Mouse (Mus musculus) MEL (cell line): ENCODE results near the gene Tirap. TPM values are rescaled to one million over a fixed set of nuclear protein-coding genes. Genes with fewer than 3 reads are reported as not detected.

ENCODE experiments used
- DNase-seq: peaks from one replicate; pipeline ENCODE4 v3.0.0; 2011; ENCODE audit warnings: low read depth, low spot score
- H3K27ac ChIP-seq: 2 replicates; pipeline ENCODE4 v1.5.1; 2012; ENCODE audit warnings: low read depth, mild to moderate bottlenecking, control low read depth, low read length, moderate library complexity; ENCODE audit not compliant: control insufficient read depth
- H3K27me3 ChIP-seq, 2 experiments: fragments of 150-350 bp in 1 of 2; sonication (generic) in 1 of 2; 2 replicates each; pipeline ENCODE4 v1.6.1; 2012; ENCODE audit warnings: low read length in 2 of 2, mild to moderate bottlenecking in 2 of 2, improper control_type of control experiment in 1 of 2, moderate library complexity in 1 of 2; ENCODE audit not compliant: insufficient read depth in 2 of 2, control insufficient read depth in 1 of 2
- H3K36me3 ChIP-seq, 2 experiments: 2 replicates each; pipeline ENCODE4 v1.6.1; 2012 to 2014; ENCODE audit warnings: low read length in 2 of 2, improper control_type of control experiment in 1 of 2, inconsistent platforms in 1 of 2, mild to moderate bottlenecking in 1 of 2; ENCODE audit not compliant: insufficient read depth in 2 of 2, control insufficient read depth in 1 of 2
- H3K4me1 ChIP-seq, 2 experiments: fragments of 150-350 bp in 1 of 2; sonication (generic) in 1 of 2; 2 replicates each; pipeline ENCODE4 v1.6.1; 2012; ENCODE audit warnings: low read length in 2 of 2, improper control_type of control experiment in 1 of 2, mild to moderate bottlenecking in 1 of 2; ENCODE audit not compliant: insufficient read depth in 2 of 2, control insufficient read depth in 1 of 2
- H3K4me3 ChIP-seq, 2 experiments: fragments of 150-350 bp in 1 of 2; sonication (generic) in 1 of 2; 2 replicates each; pipeline ENCODE4 v1.5.1; 2012; ENCODE audit warnings: low read depth in 2 of 2, low read length in 2 of 2, mild to moderate bottlenecking in 2 of 2, moderate library complexity in 2 of 2, control low read depth in 1 of 2, improper control_type of control experiment in 1 of 2; ENCODE audit not compliant: control insufficient read depth in 1 of 2, insufficient read depth in 1 of 2
- H3K79me2 ChIP-seq: 2 replicates; pipeline ENCODE4 v1.6.1; 2012; ENCODE audit warnings: mild to moderate bottlenecking, low read length, moderate library complexity; ENCODE audit not compliant: control insufficient read depth, poor library complexity, insufficient read depth
- H3K9ac ChIP-seq: 2 replicates; pipeline ENCODE4 v1.6.1; 2012; ENCODE audit warnings: low read depth, mild to moderate bottlenecking, control low read depth, low read length, moderate library complexity; ENCODE audit not compliant: control insufficient read depth, poor library complexity, severe bottlenecking
- H3K9me3 ChIP-seq: fragments of 150-350 bp; sonication (generic); replicated peaks from 2 replicates; pipeline ENCODE4 v1.6.1; 2012; ENCODE audit warnings: mild to moderate bottlenecking, low read length, improper control_type of control experiment, moderate library complexity; ENCODE audit not compliant: insufficient read depth
- BHLHE40 ChIP-seq: IDR thresholded peaks from 2 replicates; pipeline ENCODE4 v1.6.1; 2012; ENCODE audit warnings: low read depth, mild to moderate bottlenecking, inconsistent platforms, low read length, improper control_type of control experiment, borderline replicate concordance
- CHD1 ChIP-seq: IDR thresholded peaks from 2 replicates; pipeline ENCODE4 v1.6.1; 2012; ENCODE audit warnings: low read depth, mild to moderate bottlenecking, inconsistent platforms, low read length, improper control_type of control experiment
- CHD2 ChIP-seq: IDR thresholded peaks from 2 replicates; pipeline ENCODE4 v1.6.1; 2011; ENCODE audit warnings: low read length, improper control_type of control experiment
- CTCF ChIP-seq, 3 experiments: IDR thresholded peaks in 2 of 3; conservative IDR thresholded peaks in 1 of 3; 2 replicates each; pipeline ENCODE4 v1.5.1; 2011 to 2012; ENCODE audit warnings: low read length in 3 of 3, low read depth in 2 of 3, mild to moderate bottlenecking in 2 of 3, improper control_type of control experiment in 1 of 3, inconsistent platforms in 1 of 3, mixed read lengths in 1 of 3, moderate library complexity in 1 of 3; ENCODE audit not compliant: control insufficient read depth in 1 of 3, insufficient read depth in 1 of 3, poor library complexity in 1 of 3, severe bottlenecking in 1 of 3
- E2F4 ChIP-seq: IDR thresholded peaks from 2 replicates; pipeline ENCODE4 v1.6.1; 2011; ENCODE audit warnings: low read depth, low read length, improper control_type of control experiment, borderline replicate concordance
- ELF1 ChIP-seq: IDR thresholded peaks from 2 replicates; pipeline ENCODE4 v1.6.1; 2014; ENCODE audit warnings: low read depth, mild to moderate bottlenecking, inconsistent platforms, low read length, improper control_type of control experiment, moderate library complexity
- EP300 ChIP-seq, 2 experiments: IDR thresholded peaks; 2 replicates each; pipeline ENCODE4 v1.6.1; 2011; ENCODE audit warnings: improper control_type of control experiment in 2 of 2, low read length in 2 of 2, low read depth in 1 of 2, mild to moderate bottlenecking in 1 of 2
- ETS1 ChIP-seq: IDR thresholded peaks from 2 replicates; pipeline ENCODE4 v1.6.1; 2012; ENCODE audit warnings: low read depth, mild to moderate bottlenecking, inconsistent platforms, low read length, improper control_type of control experiment, moderate library complexity
- GABPA ChIP-seq: IDR thresholded peaks from 2 replicates; pipeline ENCODE4 v1.6.1; 2012; ENCODE audit warnings: low read depth, mild to moderate bottlenecking, inconsistent platforms, low read length, improper control_type of control experiment, moderate library complexity
- GATA1 ChIP-seq: IDR thresholded peaks from 2 replicates; pipeline ENCODE4 v1.6.1; 2011; ENCODE audit warnings: low read depth, low read length, improper control_type of control experiment
- HCFC1 ChIP-seq: IDR thresholded peaks from 2 replicates; pipeline ENCODE4 v1.6.1; 2012; ENCODE audit warnings: low read depth, mild to moderate bottlenecking, inconsistent platforms, low read length, improper control_type of control experiment, moderate library complexity
- JUND ChIP-seq: IDR thresholded peaks from 2 replicates; pipeline ENCODE4 v1.6.1; 2011; ENCODE audit warnings: low read depth, mild to moderate bottlenecking, improper control_type of control experiment, low read length
- KAT2A ChIP-seq: conservative IDR thresholded peaks from 2 replicates; pipeline ENCODE4 v1.6.1; 2012; ENCODE audit warnings: low read depth, low read length, improper control_type of control experiment, inconsistent platforms
- MAX ChIP-seq: IDR thresholded peaks from 2 replicates; pipeline ENCODE4 v1.6.1; 2011; ENCODE audit warnings: low read length, improper control_type of control experiment
- MAZ ChIP-seq: IDR thresholded peaks from 2 replicates; pipeline ENCODE4 v1.6.1; 2012; ENCODE audit warnings: low read depth, mild to moderate bottlenecking, inconsistent platforms, low read length, improper control_type of control experiment
- MXI1 ChIP-seq: IDR thresholded peaks from 2 replicates; pipeline ENCODE4 v1.6.1; 2011; ENCODE audit warnings: mild to moderate bottlenecking, low read depth, low read length, improper control_type of control experiment
- MYC ChIP-seq: IDR thresholded peaks from 2 replicates; pipeline ENCODE4 v1.6.1; 2011; ENCODE audit warnings: low read depth, mild to moderate bottlenecking, low read length, improper control_type of control experiment, moderate library complexity
- NELFE ChIP-seq: IDR thresholded peaks from 2 replicates; pipeline ENCODE4 v1.6.1; 2011; ENCODE audit warnings: low read depth, low read length, improper control_type of control experiment
- NRF1 ChIP-seq: IDR thresholded peaks from 2 replicates; pipeline ENCODE4 v1.6.1; 2014; ENCODE audit warnings: low read depth, mild to moderate bottlenecking, inconsistent platforms, low read length, improper control_type of control experiment, moderate library complexity; ENCODE audit not compliant: poor library complexity, insufficient read depth, severe bottlenecking
- POLR2A ChIP-seq, 2 experiments: IDR thresholded peaks; 2 replicates each; pipeline ENCODE4 v1.6.1; 2011 to 2012; ENCODE audit warnings: low read length in 2 of 2, mild to moderate bottlenecking in 2 of 2, control low read depth in 1 of 2, improper control_type of control experiment in 1 of 2, low read depth in 1 of 2, moderate library complexity in 1 of 2; ENCODE audit not compliant: control insufficient read depth in 1 of 2, insufficient read depth in 1 of 2, poor library complexity in 1 of 2
- POLR2AphosphoS2 ChIP-seq: IDR thresholded peaks from 2 replicates; pipeline ENCODE4 v1.6.1; 2011; ENCODE audit warnings: low read length, improper control_type of control experiment
- POLR2AphosphoS5 ChIP-seq: IDR thresholded peaks from 2 replicates; pipeline ENCODE4 v1.6.1; 2012; ENCODE audit warnings: low read depth, borderline replicate concordance, mild to moderate bottlenecking, inconsistent platforms, low read length, moderate library complexity, mixed read lengths
- RAD21 ChIP-seq: IDR thresholded peaks from 2 replicates; pipeline ENCODE4 v1.6.1; 2011; ENCODE audit warnings: mild to moderate bottlenecking, low read depth, low read length, improper control_type of control experiment
- RCOR1 ChIP-seq: IDR thresholded peaks from 2 replicates; pipeline ENCODE4 v1.6.1; 2012; ENCODE audit warnings: low read depth, mild to moderate bottlenecking, inconsistent platforms, low read length, improper control_type of control experiment
- SIN3A ChIP-seq: IDR thresholded peaks from 2 replicates; pipeline ENCODE4 v1.6.1; 2012; ENCODE audit warnings: low read length, improper control_type of control experiment, inconsistent platforms
- SMC3 ChIP-seq: IDR thresholded peaks from 2 replicates; pipeline ENCODE4 v1.6.1; 2011; ENCODE audit warnings: low read depth, low read length, improper control_type of control experiment
- TAL1 ChIP-seq: IDR thresholded peaks from 2 replicates; pipeline ENCODE4 v1.6.1; 2012; ENCODE audit warnings: mild to moderate bottlenecking, inconsistent platforms, low read length, moderate library complexity, mixed read lengths
- TBP ChIP-seq: IDR thresholded peaks from 2 replicates; pipeline ENCODE4 v1.8.0; 2011; ENCODE audit warnings: low read depth, low read length, improper control_type of control experiment
- TCF12 ChIP-seq: IDR thresholded peaks from 2 replicates; pipeline ENCODE4 v1.6.1; 2014; ENCODE audit warnings: low read depth, mild to moderate bottlenecking, inconsistent platforms, low read length, improper control_type of control experiment, moderate library complexity
- UBTF ChIP-seq: IDR thresholded peaks from 2 replicates; pipeline ENCODE4 v1.6.1; 2012; ENCODE audit warnings: low read depth, mild to moderate bottlenecking, inconsistent platforms, low read length, improper control_type of control experiment, moderate library complexity, borderline replicate concordance; ENCODE audit not compliant: insufficient read depth
- USF1 ChIP-seq: IDR thresholded peaks from 2 replicates; pipeline ENCODE4 v1.6.1; 2014; ENCODE audit warnings: low read depth, mild to moderate bottlenecking, inconsistent platforms, low read length, improper control_type of control experiment, moderate library complexity
- USF2 ChIP-seq, 2 experiments: IDR thresholded peaks; 2 replicates each; pipeline ENCODE4 v1.6.1; 2011 to 2012; ENCODE audit warnings: improper control_type of control experiment in 2 of 2, low read length in 2 of 2, borderline replicate concordance in 1 of 2, inconsistent platforms in 1 of 2, low read depth in 1 of 2, mild to moderate bottlenecking in 1 of 2; ENCODE audit not compliant: insufficient read depth in 1 of 2
- ZKSCAN1 ChIP-seq: IDR thresholded peaks from 2 replicates; pipeline ENCODE4 v1.6.1; 2012; ENCODE audit warnings: low read depth, mild to moderate bottlenecking, inconsistent platforms, low read length, improper control_type of control experiment, moderate library complexity
- ZMIZ1 ChIP-seq: IDR thresholded peaks from 2 replicates; pipeline ENCODE4 v1.6.1; 2012; ENCODE audit warnings: low read depth, mild to moderate bottlenecking, inconsistent platforms, low read length, improper control_type of control experiment, moderate library complexity
- ZNF384 ChIP-seq: IDR thresholded peaks from 2 replicates; pipeline ENCODE4 v1.6.1; 2012; ENCODE audit warnings: low read depth, mild to moderate bottlenecking, inconsistent platforms, low read length, improper control_type of control experiment
- polyA plus RNA-seq, 2 experiments: library from polyadenylated mRNA; stranded (reverse) in 1 of 2; unstranded in 1 of 2; fragments of >175 nt in 1 of 2; fragments of >200 nt in 1 of 2; gene quantifications; 2 replicates each; pipeline versions ENCODE4 v1.2.1 to v1.2.4; 2012; ENCODE audit warnings: low replicate concordance in 2 of 2, low read depth in 1 of 2; ENCODE audit not compliant: insufficient read length in 2 of 2, insufficient read depth in 1 of 2, missing spikeins in 1 of 2
- total RNA-seq: library from RNA; depleted of rRNA; stranded (reverse); fragments of 300-350 nt; gene quantifications from 2 replicates; pipeline ENCODE4 v1.2.3, GENCODE M21; 2012; rRNA removed

Gene Tirap
- total RNA-seq (2.4 TPM in 2 replicates), polyA plus RNA-seq (1 to 10 TPM in 1 of 2 experiments, not detected in 1; 5.3 TPM)

GRCm38 (mm10) chr9:35199772-35200471 is at the start of gene Tirap, which contains the start of gene Srpr:
Tirap (minus strand) TSS chr9:35200291.
Srpr (plus strand) TSS chr9:35200175.
- H3K4me1 ChIP-seq: peaks cover 10 to 11% of the 10 kb centered on the region in 2 experiments

GRCm38 (mm10) chr9:35249476-35249875 is 49.4 kb upstream of the Tirap start:
- no peak for DNase-seq
- no peak for TF ChIP-seq E2F4
- no peak for TF ChIP-seq JUND
- no peak for TF ChIP-seq TCF12
- TF ChIP-seq ZNF384: no peak
- TF ChIP-seq NRF1: no peak
- no peak for TF ChIP-seq CHD2
- no peak for TF ChIP-seq MAZ
- no peak for TF ChIP-seq USF2 (IDR thresholded peaks at IDR 0.05; ENCODE audit: borderline replicate concordance in 1 of 2, insufficient read depth in 1 of 2, low read depth in 1 of 2, low read length in 2 of 2)
- no peak for TF ChIP-seq POLR2AphosphoS5
- TF ChIP-seq KAT2A: no peak
- no peak for TF ChIP-seq CTCF (IDR thresholded peaks at IDR 0.05 in 2 of 3, conservative IDR thresholded peaks at IDR 0.05 in 1 of 3; ENCODE audit: control insufficient read depth in 1 of 3, insufficient read depth in 1 of 3, low read depth in 2 of 3, low read length in 3 of 3, poor library complexity in 1 of 3, severe bottlenecking in 1 of 3)
- no peak for TF ChIP-seq GABPA
- TF ChIP-seq CHD1: no peak
- no peak for TF ChIP-seq RAD21
- TF ChIP-seq ZKSCAN1: no peak

More at GRCm38 (mm10) chr9:35199772-35200471, at the start of gene Tirap, which contains the start of gene Srpr:
- no peak for TF ChIP-seq NELFE
- TF ChIP-seq RAD21: peak; percentile 12
- no peak for TF ChIP-seq MYC
- TF ChIP-seq SMC3: peak; percentile 36
- TF ChIP-seq CHD1: no peak
- peak; percentile 41 for TF ChIP-seq SIN3A
- peak; percentile 32; the same call in 1 of the 2 replicates for TF ChIP-seq MXI1
- TF ChIP-seq CHD2: no peak
- TF ChIP-seq JUND: no peak
- no peak for TF ChIP-seq MAX
- TF ChIP-seq TCF12: no peak
- TF ChIP-seq USF1: no peak
- no peak for TF ChIP-seq EP300 (IDR thresholded peaks at IDR 0.05; ENCODE audit: low read depth in 1 of 2, low read length in 2 of 2)
- no peak for TF ChIP-seq HCFC1
- TF ChIP-seq POLR2AphosphoS5: no peak
- TF ChIP-seq POLR2A (IDR thresholded peaks at IDR 0.05; ENCODE audit: control insufficient read depth in 1 of 2, insufficient read depth in 1 of 2, low read depth in 1 of 2, low read length in 2 of 2, poor library complexity in 1 of 2): peak in 1 of 2 experiments; percentile 22; a peak in 2 of 4 replicates
- no peak for TF ChIP-seq TAL1
- no peak for TF ChIP-seq RCOR1
- no peak for TF ChIP-seq ZKSCAN1
- no peak for TF ChIP-seq POLR2AphosphoS2
- no peak for TF ChIP-seq BHLHE40
- TF ChIP-seq CTCF (IDR thresholded peaks at IDR 0.05 in 2 of 3, conservative IDR thresholded peaks at IDR 0.05 in 1 of 3; ENCODE audit: control insufficient read depth in 1 of 3, insufficient read depth in 1 of 3, low read depth in 2 of 3, low read length in 3 of 3, poor library complexity in 1 of 3, severe bottlenecking in 1 of 3): peak in 2 of 3 experiments; percentile 76 to 94; a peak in 5 of 6 replicates
- TF ChIP-seq UBTF: no peak
- no peak for TF ChIP-seq TBP
- no peak for TF ChIP-seq NRF1
- no peak for TF ChIP-seq GATA1
- no peak for TF ChIP-seq ETS1
- TF ChIP-seq ZMIZ1: no peak
- peak; percentile 55; the same call in 1 of the 2 replicates for TF ChIP-seq MAZ
- peak; percentile 40; the same call in 1 of the 2 replicates for TF ChIP-seq ELF1
- TF ChIP-seq E2F4: no peak
- Histone ChIP-seq H3K9me3 (no peaks in the 10 kb centered on the region), H3K9ac (peak within 1 kb of the TSS; percentile 87), H3K36me3 (peaks cover 0 to 19% of the 10 kb centered on the region in 2 experiments; a peak in 2 of 4 replicates), H3K27me3 (no peaks in the 10 kb centered on the region), H3K79me2 (peaks cover 1% of the 10 kb centered on the region; the same call in 1 of the 2 replicates), H3K4me3 (peak within 1 kb of the TSS; percentile 88 to 90), H3K27ac (peak within 1 kb of the TSS; percentile 27; the same call in 1 of the 2 replicates)
- DNase-seq: peak; percentile 84

More at GRCm38 (mm10) chr9:35249476-35249875, 49.4 kb upstream of the Tirap start:
- Histone ChIP-seq H3K27ac (no peak overlapping the region), H3K4me3 (no peak overlapping the region), H3K79me2 (peaks cover 3% of the 10 kb centered on the region; the same call in 1 of the 2 replicates), H3K9me3 (no peaks in the 10 kb centered on the region), H3K9ac (no peak overlapping the region), H3K27me3 (no peaks in the 10 kb centered on the region), H3K36me3 (peaks cover 0 to 6% of the 10 kb centered on the region in 2 experiments; a peak in 3 of 4 replicates), H3K4me1 (peaks cover 1 to 5% of the 10 kb centered on the region in 2 experiments; a peak in 3 of 4 replicates)
